Mouse (Mus musculus) left cerebral cortex, adult 9 months (tissue): ENCODE measurements around the gene Stx6.

Experiments
- DNase-seq, 2 experiments: peaks; one replicate each; pipeline ENCODE4 v3.0.0; 2022; ENCODE audit warnings: low spot score in 2 of 2

The Stx6 gene

GRCm38 (mm10) chr1:155207859-155208258 lies 49.3 kb downstream of the Stx6 start:
- DNase-seq, result no peak

- DNase-seq, result no peak
Observed at GRCm38 (mm10) chr1:155210011-155210763, 51.7 kb downstream of the Stx6 start.

- no peak for DNase-seq
Observed at GRCm38 (mm10) chr1:155211017-155211416, 52.5 kb downstream of the Stx6 start.

DNA sequence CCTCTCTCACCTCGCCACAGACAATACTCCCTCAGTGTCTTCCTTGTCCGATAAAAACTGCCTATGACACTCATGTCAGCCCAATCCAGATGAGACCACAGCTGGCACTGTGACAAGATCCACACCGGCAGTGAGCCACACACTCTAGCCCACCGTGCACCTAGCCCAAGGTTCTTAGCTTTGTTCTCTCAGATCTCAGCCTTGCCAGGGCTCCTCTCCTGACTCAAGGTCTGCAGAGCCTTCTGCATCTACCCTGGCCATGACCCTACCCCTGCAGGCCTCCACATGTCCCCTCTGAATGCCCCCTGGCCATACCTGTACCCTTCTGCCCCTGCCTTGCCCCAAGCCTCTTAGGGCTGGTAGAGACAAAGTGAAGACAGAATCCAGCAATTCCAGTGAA lies 53.6 kb downstream of the Stx6 start:
- DNase-seq, result no peak

DNA sequence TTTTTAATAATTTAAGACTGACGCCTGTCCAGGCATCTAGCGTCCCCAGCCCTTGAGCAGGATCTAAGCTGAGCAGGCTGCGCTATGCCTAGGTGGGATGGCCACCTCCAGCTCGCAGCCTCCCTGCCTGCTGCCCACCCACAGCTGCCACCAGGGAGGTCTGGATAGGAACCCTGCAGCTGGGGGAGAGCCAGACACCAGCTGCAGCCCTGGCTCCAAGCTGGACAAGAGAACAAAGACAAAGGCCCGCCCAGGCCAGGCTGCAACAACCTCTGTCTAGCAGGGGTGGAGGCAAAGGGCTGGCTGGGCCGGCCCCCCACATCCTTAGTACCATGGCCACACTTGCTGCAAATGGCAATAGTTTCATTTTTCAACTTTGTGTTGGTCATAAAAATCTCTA lies 54.0 kb downstream of the Stx6 start:
- DNase-seq, result no peak

DNA sequence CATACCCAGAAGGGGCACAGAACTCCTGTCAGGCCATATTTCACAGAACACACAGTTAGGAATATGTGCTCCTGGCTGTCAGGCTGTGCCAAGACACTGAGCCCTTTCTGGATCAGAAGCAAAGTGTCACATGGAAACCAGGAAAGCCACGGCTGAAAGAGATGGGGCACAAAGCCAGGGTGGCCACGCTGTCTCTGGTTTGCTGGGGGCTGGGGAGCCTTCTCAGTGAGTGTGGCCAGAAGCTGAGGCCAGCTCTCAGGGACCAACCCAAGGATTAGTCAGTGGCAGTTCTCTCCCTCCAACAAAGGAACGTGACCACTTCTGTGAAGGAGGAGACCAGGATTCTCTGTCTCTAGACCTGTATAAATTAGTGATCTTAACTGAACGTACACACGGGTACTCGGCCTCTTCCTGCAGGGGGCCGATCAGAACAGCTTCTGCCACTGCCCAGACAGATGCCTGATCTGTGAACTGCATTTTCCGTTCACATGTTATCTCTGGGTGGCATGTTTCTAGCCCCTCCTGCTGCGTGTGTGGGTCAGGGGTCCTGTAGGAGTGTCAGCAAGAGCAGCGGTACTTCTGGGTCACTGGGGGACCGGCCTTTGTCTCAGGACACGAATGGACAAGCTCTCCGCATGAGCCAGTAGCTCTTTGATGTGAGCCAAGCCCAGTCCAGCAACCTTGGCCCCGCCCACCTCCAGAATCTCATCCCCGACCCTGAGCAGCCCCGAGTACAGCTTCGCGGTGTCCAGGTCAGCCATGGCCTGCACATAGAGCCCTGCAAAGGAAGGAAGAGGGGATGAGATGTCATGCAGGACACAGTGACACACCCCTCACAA lies 54.6 kb downstream of the Stx6 start:
- no peak for DNase-seq

DNA sequence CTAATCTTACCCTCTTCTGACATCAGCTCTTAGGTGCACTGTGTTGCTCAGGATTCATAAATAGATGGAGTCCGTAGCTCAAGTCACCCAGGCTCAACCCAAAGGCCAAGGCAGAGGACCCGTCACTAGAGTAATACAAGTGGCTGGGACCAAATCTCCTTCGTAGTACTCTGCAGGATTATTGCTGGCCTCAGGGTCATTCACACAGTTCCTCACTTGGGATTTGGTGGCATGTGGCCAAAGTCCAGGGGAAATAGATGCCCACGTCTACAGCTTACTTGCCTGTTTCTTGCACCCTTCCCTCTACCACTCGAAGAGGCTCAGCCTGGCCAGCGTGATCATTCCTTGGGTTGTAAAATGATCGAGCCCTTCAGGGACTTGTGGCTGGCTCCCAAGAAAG lies 55.4 kb downstream of the Stx6 start:
- no peak for DNase-seq

DNA sequence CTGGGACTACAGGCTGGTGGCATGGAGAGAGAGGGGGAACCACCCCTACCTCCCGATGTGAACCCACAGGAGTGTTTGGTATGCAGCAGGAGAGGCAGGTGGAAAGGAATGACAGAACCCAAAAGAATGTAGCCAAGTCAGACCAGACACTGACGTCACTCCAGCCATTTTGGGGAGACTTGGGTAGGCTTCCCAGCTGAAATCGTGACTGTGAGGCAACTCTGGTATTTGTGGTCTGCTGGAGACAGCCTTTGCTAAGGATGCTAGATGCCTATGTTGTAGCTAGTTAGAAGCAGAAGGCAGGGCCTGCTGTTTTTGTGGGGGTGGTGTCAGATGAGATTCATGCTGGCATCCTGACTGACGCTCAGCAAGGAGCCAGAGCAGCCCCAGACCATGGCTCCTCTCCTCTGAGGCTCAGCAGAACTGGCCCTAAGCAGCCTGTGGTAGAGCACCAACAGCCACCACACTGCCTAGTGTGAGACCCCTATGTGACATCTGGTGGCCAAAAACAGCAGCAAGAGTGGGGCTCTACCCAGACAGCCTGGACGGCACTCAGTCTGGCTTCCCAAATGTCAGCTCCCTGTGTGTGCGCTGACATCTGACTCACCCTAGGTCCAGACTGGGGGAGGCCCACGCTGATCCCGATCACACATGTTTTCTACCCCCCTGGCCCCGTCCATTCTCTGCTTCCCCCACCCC lies 56.7 kb downstream of the Stx6 start:
- DNase-seq, result peak; percentile 68 to 88

- no peak for DNase-seq
Observed at GRCm38 (mm10) chr1:155216313-155216712, 57.8 kb downstream of the Stx6 start.

- no peak for DNase-seq
Observed at GRCm38 (mm10) chr1:155216844-155217243, 58.3 kb downstream of the Stx6 start.

- peak in 1 of 2 experiments; percentile 72 for DNase-seq
Observed at GRCm38 (mm10) chr1:155217865-155218541, 59.5 kb downstream of the Stx6 start.

DNA sequence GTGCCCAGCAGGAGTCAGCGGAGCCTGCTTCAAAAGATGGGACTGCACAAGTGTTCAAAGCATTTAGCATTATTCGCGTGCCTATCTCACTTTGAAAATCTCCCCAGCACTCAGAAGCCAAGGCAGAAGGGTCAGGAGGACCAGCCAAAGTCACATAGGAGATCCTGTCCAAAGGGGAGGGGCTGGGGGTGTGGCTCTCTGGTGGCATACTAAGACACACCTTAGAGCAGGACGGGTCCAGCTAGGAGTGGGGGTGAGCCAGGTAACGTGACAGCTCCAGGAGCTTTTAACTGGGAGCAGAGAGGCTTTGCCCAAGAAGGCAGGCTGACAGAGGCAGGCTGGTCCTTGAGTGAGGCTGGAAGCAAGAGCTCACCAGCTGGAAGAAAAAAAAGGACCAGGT lies 60.4 kb downstream of the Stx6 start:
- no peak for DNase-seq

DNA sequence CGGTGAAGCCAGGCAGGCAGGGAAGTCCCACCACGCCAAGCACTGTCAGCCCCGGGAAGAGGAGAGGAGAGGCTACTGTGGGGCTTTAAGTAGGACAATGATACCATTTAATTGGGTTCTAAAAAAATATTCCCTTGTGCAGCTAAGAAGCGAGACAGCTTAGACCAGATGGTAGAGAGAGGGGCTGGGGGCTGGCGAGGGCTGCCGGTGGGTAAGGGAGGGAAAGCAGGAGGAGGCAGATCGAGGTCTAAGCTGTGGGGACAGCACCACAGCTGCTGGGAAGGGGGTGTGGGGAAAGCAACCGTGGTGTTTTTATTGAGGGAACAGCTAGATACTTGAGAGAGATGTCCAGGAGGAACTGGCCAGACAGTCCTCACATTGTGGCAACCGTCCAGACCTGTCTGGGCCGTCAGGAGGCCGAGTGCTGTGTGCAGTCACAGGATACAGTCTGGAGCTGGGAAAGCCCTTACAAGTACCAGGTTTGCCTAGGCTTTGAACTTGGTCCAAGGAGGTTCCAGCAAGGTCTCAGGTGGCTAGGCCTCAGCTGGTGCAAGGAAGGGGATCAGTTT lies 63.7 kb downstream of the Stx6 start:
- DNase-seq, result no peak

DNA sequence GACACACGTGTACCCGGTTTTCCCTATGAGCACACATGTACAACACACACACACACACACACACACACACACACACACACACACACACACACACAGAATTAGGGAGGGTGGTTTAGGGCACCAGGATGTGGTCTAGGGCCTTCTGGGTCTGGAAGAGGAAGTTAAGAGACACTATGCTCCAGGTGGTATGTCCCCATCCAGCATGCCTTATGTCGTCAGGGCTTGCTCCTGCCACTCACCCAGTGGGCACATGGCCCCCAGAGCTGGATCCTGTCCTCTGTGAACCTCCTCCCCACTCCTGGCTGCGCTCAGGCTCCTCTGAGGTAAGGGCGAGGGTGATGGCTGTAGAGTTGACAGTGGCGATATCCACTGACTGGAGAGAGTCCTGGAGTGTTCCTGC lies 64.5 kb downstream of the Stx6 start:
- DNase-seq, result no peak

GRCm38 (mm10) chr1:155223849-155224554 lies 65.5 kb downstream of the Stx6 start:
- DNase-seq, result peak in 1 of 2 experiments; percentile 75

DNA sequence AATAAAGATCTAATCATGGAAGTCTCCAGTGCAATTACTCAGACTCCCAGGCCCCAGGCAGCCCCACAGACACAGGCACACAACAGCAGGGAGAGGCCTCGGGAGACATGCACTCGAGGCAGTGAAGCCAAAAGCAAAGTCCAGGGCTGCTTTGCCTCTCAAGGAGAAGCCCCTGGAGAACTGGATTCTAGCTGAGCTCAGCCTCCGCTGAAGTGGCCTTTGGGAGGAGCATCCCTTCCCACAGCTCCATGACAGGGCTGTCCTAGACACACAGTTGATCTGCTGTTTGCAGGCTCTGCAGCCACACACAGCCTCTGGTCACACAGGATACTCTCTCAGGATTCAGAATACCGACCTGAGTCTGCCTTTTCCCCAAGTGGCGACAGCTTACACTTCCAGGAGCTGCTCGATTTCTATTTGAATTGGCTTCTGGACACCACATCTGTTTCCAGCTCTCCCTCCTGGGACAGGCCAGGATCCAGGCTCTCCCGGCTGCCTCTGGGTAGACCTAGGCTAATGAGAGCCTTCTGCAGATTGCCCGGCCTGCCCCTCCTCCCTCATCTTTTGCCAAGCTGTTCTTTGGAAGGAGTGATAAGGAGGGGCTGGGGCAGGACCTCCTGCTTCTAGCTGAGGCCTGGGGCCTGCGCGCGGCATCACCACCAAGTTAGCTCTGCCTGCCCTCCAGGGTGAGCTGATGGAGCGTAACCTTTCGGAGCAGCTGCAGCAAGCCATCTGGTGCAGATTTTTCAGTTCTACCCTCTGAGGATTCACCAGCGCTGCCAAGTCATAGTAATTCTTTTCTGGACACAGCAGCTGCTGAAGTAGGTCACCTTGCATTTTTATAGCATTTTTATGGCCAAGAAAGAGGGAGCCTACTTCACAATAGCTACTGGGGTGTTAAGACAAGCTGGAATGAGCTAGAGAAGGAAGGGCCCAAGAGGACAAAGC lies 71.2 kb downstream of the Stx6 start:
- peak in 1 of 2 experiments; percentile 74 for DNase-seq

DNA sequence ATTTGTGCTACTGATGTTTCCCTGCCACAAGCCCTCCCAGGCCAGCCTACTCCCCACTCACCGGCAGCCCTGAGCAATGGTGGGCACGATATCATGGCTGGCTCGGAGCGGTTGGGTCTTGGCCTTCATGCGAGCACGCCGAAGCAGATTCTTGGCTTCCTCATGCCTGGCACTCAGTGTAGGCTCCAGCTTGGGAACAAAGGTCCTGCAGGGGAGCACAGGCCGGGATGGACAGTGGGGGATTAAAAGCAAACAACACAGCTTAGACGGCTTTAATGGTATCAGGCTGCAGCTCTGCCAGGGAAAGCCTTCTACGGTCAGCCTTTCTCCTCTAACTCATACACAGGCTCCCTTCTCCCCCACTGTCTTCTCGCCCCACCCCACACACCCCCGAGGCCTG lies 73.9 kb downstream of the Stx6 start:
- DNase-seq, result no peak

- DNase-seq, result no peak
Observed at GRCm38 (mm10) chr1:155232786-155233185, 74.3 kb downstream of the Stx6 start.

DNA sequence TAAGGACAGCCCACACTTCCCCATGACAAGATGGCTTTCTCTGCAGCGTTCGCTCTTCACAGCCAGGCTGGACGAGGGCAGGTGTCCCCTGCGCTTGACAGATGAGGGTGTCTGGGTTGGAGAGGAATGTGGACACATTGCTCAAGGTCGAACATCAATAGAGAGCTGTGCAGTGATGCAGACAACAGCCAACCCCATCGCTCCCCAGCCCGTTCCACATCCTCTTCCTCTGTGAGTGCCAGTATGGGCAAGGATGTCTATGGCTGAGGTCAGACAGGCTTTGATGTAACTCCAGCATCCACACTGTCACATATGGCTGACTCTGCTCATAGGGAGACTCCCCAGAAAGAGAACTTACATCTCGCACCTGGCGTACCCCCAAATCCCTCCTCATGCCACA lies 74.9 kb downstream of the Stx6 start:
- DNase-seq, result no peak
